Mouse (Mus musculus): ENCODE data around the gene Tut1. TPM values are rescaled to one million over a fixed set of nuclear protein-coding genes. Genes with fewer than 3 reads are reported as not detected.
A peak's percentile ranks its signal among the peaks of the same experiment; 100 is the strongest.

The Tut1 gene
- polyA plus RNA-seq, 1 experiment, result 38.2 TPM

DNA sequence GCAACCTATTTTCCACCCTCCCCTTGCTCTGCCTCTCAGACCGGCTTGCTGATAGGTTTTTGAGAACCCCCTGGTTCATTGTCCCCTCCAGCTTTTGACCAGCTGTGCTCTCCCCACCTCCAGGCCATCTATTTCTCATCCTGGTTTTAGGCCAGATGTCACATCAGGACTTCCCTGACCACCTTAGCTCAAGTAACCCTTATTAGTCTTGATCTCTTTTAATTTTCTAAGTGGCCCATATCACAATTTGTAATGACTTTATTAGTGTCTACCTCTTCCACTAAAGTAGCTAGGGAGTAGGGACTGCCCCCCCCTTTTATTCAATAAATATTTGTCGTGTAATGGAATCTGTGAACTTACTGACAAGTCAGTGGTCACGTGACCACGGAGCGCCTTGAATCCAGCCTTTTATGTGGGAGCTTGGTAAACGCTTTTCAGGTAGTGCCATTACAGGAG is 32.8 kb upstream of the Tut1 start:
- Histone ChIP-seq H3K27ac (ENCODE audit: control insufficient read depth, insufficient read depth, low read depth, low read length) (peak overlapping the region; percentile 24), H3K27me3 (ENCODE audit: control insufficient read depth, insufficient read depth, low read length) (no peaks in the 10 kb centered on the region), H3K4me1 (ENCODE audit: control insufficient read depth, insufficient read depth, low read length) (peaks cover 8% of the 10 kb centered on the region), H3K36me3 (ENCODE audit: control insufficient read depth, insufficient read depth, low read length) (no peaks in the 10 kb centered on the region), H3K4me3 (ENCODE audit: control insufficient read depth, low read depth, low read length) (peak overlapping the region; percentile 88)
- no peak for TF ChIP-seq CTCF (IDR thresholded peaks at IDR 0.05; ENCODE audit: control insufficient read depth, insufficient read depth, insufficient replicate concordance, low read depth, low read length)
- no peak for TF ChIP-seq POLR2A (IDR thresholded peaks at IDR 0.05; ENCODE audit: control insufficient read depth, low read depth, low read length)

DNA sequence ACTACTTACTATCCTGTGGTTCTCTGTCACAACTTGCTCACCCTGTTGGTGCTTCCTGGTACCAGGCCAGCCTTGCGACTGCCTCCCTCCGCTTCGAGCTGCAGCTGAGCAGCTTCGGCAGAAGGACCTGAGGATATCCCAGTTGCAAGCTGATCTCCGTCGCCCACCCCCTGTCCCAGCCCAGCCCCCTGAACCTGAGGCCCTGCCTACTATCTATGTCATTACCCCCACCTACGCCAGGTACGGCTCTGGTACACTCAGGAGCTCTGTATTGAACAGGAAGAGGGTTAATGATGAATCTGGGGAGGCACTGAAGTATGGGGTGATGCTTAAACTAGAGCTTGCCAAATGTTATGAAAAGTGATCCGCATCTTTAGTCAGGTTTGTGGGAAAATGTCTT is 31.9 kb upstream of the Tut1 start:
- H3K36me3 ChIP-seq (ENCODE audit: control insufficient read depth, insufficient read depth, low read length), result no peaks in the 10 kb centered on the region
- peaks cover 8% of the 10 kb centered on the region for H3K4me1 ChIP-seq (ENCODE audit: control insufficient read depth, insufficient read depth, low read length)
- TF ChIP-seq CTCF (IDR thresholded peaks at IDR 0.05; ENCODE audit: control insufficient read depth, insufficient read depth, insufficient replicate concordance, low read depth, low read length) (no peak), POLR2A (IDR thresholded peaks at IDR 0.05; ENCODE audit: control insufficient read depth, low read depth, low read length) (no peak)
- no peaks in the 10 kb centered on the region for H3K27me3 ChIP-seq (ENCODE audit: control insufficient read depth, insufficient read depth, low read length)
- H3K27ac ChIP-seq (ENCODE audit: control insufficient read depth, insufficient read depth, low read depth, low read length), result no peak overlapping the region
- no peak overlapping the region for H3K4me3 ChIP-seq (ENCODE audit: control insufficient read depth, low read depth, low read length)

DNA sequence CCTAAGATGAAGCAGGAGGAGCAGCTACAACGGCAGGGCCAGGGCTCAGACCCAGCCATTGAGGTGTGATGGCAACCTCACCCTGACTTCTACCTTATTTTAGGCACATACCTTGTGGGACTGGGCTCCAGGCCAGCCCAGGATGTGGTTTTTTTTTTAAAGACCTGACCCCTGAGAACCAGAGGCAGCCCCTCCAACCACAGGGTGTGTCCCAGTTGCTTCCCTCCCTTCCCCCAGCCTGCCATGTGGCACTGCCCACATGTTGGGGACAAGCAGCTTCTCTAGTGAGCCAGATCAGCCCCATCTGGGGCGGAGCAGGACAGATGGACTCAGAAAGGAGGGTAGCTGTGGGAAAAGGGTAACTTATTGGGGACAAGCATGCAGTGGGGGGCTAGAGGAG is 26.9 kb upstream of the Tut1 start:
- TF ChIP-seq POLR2A (IDR thresholded peaks at IDR 0.05; ENCODE audit: control insufficient read depth, low read depth, low read length) (no peak), CTCF (IDR thresholded peaks at IDR 0.05; ENCODE audit: control insufficient read depth, insufficient read depth, insufficient replicate concordance, low read depth, low read length) (no peak)
- Histone ChIP-seq H3K36me3 (ENCODE audit: control insufficient read depth, insufficient read depth, low read length) (no peaks in the 10 kb centered on the region), H3K4me1 (ENCODE audit: control insufficient read depth, insufficient read depth, low read length) (peaks cover 15% of the 10 kb centered on the region), H3K27ac (ENCODE audit: control insufficient read depth, insufficient read depth, low read depth, low read length) (no peak overlapping the region), H3K27me3 (ENCODE audit: control insufficient read depth, insufficient read depth, low read length) (no peaks in the 10 kb centered on the region), H3K4me3 (ENCODE audit: control insufficient read depth, low read depth, low read length) (no peak overlapping the region)

DNA sequence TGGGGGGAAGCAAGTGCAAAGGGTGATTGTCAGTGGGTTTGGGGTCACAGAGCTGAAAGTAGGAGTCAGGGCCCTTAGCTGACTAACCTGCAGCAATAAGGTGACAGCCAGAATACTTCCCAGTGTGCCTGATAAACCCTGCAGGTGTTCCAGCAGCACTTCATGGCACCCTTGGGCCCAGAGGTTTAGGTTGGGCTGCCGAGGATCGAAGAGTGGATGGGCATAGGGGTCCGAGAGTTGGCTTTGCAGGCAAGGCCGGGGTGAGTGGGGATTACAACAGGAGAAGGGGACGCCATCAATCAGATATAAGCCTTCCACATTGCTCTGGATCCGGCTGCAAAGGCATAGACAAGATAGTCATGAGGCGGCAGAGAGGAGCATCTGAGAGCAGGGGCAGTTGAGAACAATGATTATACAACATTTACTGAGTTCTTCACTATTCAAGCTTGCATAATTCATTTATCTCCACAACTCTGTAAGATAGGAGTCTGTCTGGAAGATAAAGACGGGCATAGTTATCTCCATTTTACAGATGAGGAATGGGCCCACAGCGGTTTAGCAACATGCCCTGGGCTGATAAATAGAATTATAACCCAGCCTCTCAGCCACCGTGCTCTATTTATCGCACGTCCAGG is 25.6 kb upstream of the Tut1 start:
- TF ChIP-seq CTCF (IDR thresholded peaks at IDR 0.05; ENCODE audit: control insufficient read depth, insufficient read depth, insufficient replicate concordance, low read depth, low read length) (no peak), POLR2A (IDR thresholded peaks at IDR 0.05; ENCODE audit: control insufficient read depth, low read depth, low read length) (no peak)
- no peaks in the 10 kb centered on the region for H3K27me3 ChIP-seq (ENCODE audit: control insufficient read depth, insufficient read depth, low read length)
- H3K4me1 ChIP-seq (ENCODE audit: control insufficient read depth, insufficient read depth, low read length), result peaks cover 15% of the 10 kb centered on the region
- no peak overlapping the region for H3K27ac ChIP-seq (ENCODE audit: control insufficient read depth, insufficient read depth, low read depth, low read length)
- no peak overlapping the region for H3K4me3 ChIP-seq (ENCODE audit: control insufficient read depth, low read depth, low read length)
- H3K36me3 ChIP-seq (ENCODE audit: control insufficient read depth, insufficient read depth, low read length), result no peaks in the 10 kb centered on the region

DNA sequence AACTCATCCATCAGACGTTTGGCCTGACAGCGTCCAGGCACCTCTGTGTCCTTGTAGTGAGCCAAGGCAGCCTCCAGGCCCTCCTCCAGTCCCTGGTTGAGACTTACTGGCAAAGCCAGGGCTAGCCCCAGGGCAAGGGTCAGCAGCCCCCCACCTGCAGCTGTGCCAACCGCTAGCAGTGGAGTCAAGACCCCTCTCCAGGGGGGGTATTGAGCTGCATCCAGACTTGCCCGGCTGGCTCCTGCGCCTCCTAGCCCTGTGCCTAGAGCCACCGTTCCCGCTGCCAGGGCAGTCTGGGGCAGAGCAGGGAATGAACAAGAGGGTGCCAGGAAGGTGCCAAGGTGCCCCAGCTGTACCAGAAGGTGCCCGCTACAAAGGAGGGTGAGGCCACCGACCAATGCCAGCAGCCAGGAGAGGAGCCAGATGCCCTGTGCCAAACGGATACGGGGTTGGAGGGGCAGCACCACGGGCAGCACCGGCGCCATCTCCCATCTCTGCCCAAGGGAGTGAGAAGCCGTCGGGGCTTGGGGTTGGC is 24.9 kb upstream of the Tut1 start:
- Histone ChIP-seq H3K27ac (ENCODE audit: control insufficient read depth, insufficient read depth, low read depth, low read length) (peak overlapping the region; percentile 21; the same call in 1 of the 2 replicates), H3K27me3 (ENCODE audit: control insufficient read depth, insufficient read depth, low read length) (no peaks in the 10 kb centered on the region), H3K36me3 (ENCODE audit: control insufficient read depth, insufficient read depth, low read length) (no peaks in the 10 kb centered on the region), H3K4me1 (ENCODE audit: control insufficient read depth, insufficient read depth, low read length) (peaks cover 15% of the 10 kb centered on the region), H3K4me3 (ENCODE audit: control insufficient read depth, low read depth, low read length) (peak overlapping the region; percentile 76)
- TF ChIP-seq POLR2A (IDR thresholded peaks at IDR 0.05; ENCODE audit: control insufficient read depth, low read depth, low read length) (no peak), CTCF (IDR thresholded peaks at IDR 0.05; ENCODE audit: control insufficient read depth, insufficient read depth, insufficient replicate concordance, low read depth, low read length) (no peak)

DNA sequence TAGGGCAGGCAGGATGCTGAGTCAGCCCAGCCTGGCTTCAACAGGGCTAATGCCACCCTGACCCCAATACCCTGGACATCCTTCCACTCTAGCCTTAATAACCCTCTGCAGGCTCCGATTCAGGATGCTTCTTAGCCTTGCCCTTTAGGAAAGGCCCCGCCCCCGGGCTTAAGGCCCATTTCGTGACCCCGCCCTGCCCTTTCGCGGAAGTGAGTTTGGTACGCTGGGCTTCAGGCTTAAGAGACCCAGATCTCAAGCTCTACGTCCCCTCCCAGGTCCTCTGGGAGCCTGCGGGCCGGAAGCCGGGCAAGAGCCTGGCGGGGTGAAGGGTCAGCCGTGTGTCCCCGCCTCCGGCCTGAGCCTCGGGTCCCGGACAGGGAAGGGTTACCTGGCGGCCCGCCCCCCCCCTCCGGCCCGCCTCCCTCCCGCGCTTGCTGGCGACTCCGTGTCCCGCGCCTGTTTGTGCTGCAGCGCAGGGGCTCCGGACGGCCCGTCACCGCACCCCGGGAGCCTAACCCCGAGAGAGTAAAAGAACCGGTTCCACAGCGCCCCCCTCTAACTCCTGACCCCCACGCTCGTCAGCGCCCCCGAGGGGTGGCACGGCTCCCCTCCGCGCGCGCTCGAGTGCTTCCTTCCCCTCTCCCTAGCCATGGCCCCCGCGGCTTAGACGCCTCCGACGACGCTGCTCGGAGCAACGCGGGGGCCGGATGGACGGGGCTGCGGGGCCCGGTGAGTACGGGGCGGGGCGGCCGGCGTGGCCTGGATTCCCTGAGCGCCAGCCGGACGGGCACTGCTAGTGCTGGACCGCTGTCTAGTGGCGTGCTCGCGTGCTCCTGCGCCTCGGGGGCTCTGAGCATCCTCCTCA is 24.2 kb upstream of the Tut1 start, which contains the start of the genes Rom1 and Eml3:
Rom1 (minus strand) TSS at position 133 of the 865 bp plus-strand sequence.
Eml3 (plus strand) TSS at position 329 of the 865 bp plus-strand sequence.
- TF ChIP-seq CTCF (IDR thresholded peaks at IDR 0.05; ENCODE audit: control insufficient read depth, insufficient read depth, insufficient replicate concordance, low read depth, low read length) (no peak), POLR2A (IDR thresholded peaks at IDR 0.05; ENCODE audit: control insufficient read depth, low read depth, low read length) (peak; percentile 15; the same call in 1 of the 2 replicates)
- Histone ChIP-seq H3K27ac (ENCODE audit: control insufficient read depth, insufficient read depth, low read depth, low read length) (peak within 1 kb of the TSS; percentile 21; the same call in 1 of the 2 replicates), H3K4me3 (ENCODE audit: control insufficient read depth, low read depth, low read length) (peak within 1 kb of the TSS; percentile 76), H3K4me1 (ENCODE audit: control insufficient read depth, insufficient read depth, low read length) (peaks cover 15% of the 10 kb centered on the region), H3K36me3 (ENCODE audit: control insufficient read depth, insufficient read depth, low read length) (no peaks in the 10 kb centered on the region), H3K27me3 (ENCODE audit: control insufficient read depth, insufficient read depth, low read length) (no peaks in the 10 kb centered on the region)

DNA sequence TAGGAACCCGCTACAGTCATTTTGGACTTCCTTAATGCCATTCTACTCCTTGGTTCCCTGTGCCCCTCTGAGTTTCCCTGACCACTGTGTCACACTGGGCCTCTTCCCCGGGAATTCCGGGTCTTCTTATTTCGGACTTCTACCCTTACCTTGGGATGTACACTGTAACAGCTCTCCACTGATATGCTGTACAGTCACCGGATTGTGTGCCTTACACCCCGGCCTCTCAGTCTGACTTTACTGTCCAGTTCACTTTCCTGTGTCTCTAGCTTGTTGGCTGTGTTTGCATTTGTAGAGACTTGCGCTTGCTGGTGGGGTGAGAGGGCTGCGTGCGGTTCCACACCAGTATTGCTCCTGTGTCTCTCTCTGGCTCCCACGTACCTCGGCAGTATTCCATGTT is 23.5 kb upstream of the Tut1 start:
- Histone ChIP-seq H3K4me1 (ENCODE audit: control insufficient read depth, insufficient read depth, low read length) (peaks cover 15% of the 10 kb centered on the region), H3K27ac (ENCODE audit: control insufficient read depth, insufficient read depth, low read depth, low read length) (no peak overlapping the region), H3K4me3 (ENCODE audit: control insufficient read depth, low read depth, low read length) (peak overlapping the region; percentile 76), H3K27me3 (ENCODE audit: control insufficient read depth, insufficient read depth, low read length) (no peaks in the 10 kb centered on the region), H3K36me3 (ENCODE audit: control insufficient read depth, insufficient read depth, low read length) (no peaks in the 10 kb centered on the region)
- TF ChIP-seq POLR2A (IDR thresholded peaks at IDR 0.05; ENCODE audit: control insufficient read depth, low read depth, low read length) (no peak), CTCF (IDR thresholded peaks at IDR 0.05; ENCODE audit: control insufficient read depth, insufficient read depth, insufficient replicate concordance, low read depth, low read length) (no peak)
